29 mouse cellular contexts compared by ENCODE assay signal in genomic region chr13:49760675-49761074, GRCm38 (mm10). TPM values are rescaled to one million over a fixed set of nuclear protein-coding genes. Genes with fewer than 3 reads are reported as not detected.
DNase-seq lines count a peak whose midpoint lies in the region; ATAC-seq and TF ChIP-seq lines count a peak whose summit lies in the region.
"Had no signal": no experiment of that assay in that cellular context is flagged by ENCODE, and none has a peak within 500 bp of the region (broad histone marks: within the 10 kb centered on the region; RNA-seq: fewer than 3 reads in every experiment).

No protein-coding gene starts in this region.

- no peaks in the 10 kb centered on the region for H3K27me3 ChIP-seq in MEL (ENCODE audit: control insufficient read depth in 1 of 2, insufficient read depth in 2 of 2, low read length in 2 of 2)
- H3K27me3 ChIP-seq in intestine, embryonic 15.5 days (replicated peaks), result no peaks in the 10 kb centered on the region
- H3K27me3 ChIP-seq: CH12.LX, Patski had no signal

- H3K79me2 ChIP-seq in MEL (ENCODE audit: control insufficient read depth, insufficient read depth, low read length, poor library complexity), result no peaks in the 10 kb centered on the region

- no peak overlapping the region for H3K9ac ChIP-seq in MEL (ENCODE audit: control insufficient read depth, low read depth, low read length, poor library complexity, severe bottlenecking)
- H3K9ac ChIP-seq in intestine, embryonic 15.5 days, result no peak overlapping the region

- TF ChIP-seq EP300 in MEL (IDR thresholded peaks at IDR 0.05; ENCODE audit: low read depth in 1 of 2, low read length in 2 of 2), result peak in 1 of 2 experiments; percentile 36; a peak in 1 of 4 replicates

- peak overlapping the region; percentile 49 for H3K27ac ChIP-seq in MEL (ENCODE audit: control insufficient read depth, low read depth, low read length)
- H3K27ac ChIP-seq in intestine, embryonic 15.5 days, result no peak overlapping the region

- TF ChIP-seq CTCF in MEL (IDR thresholded peaks at IDR 0.05 in 2 of 3, conservative IDR thresholded peaks at IDR 0.05 in 1 of 3; ENCODE audit: control insufficient read depth in 1 of 3, insufficient read depth in 1 of 3, low read depth in 2 of 3, low read length in 3 of 3, poor library complexity in 1 of 3, severe bottlenecking in 1 of 3), result no peak

- no peak for TF ChIP-seq RAD21 in MEL (IDR thresholded peaks at IDR 0.05; ENCODE audit: low read depth, low read length)

- TF ChIP-seq POLR2A in MEL (IDR thresholded peaks at IDR 0.05; ENCODE audit: control insufficient read depth in 1 of 2, insufficient read depth in 1 of 2, low read depth in 1 of 2, low read length in 2 of 2, poor library complexity in 1 of 2), result no peak

- no peak overlapping the region for H3K4me3 ChIP-seq in MEL (ENCODE audit: control insufficient read depth in 1 of 2, insufficient read depth in 1 of 2, low read depth in 2 of 2, low read length in 2 of 2)
- no peak overlapping the region for H3K4me3 ChIP-seq in intestine, embryonic 15.5 days (replicated peaks)

- peaks cover 0 to 5% of the 10 kb centered on the region in 2 experiments; a peak in 2 of 4 replicates for H3K36me3 ChIP-seq in MEL (ENCODE audit: control insufficient read depth in 1 of 2, insufficient read depth in 2 of 2, low read length in 2 of 2)
- H3K36me3 ChIP-seq in intestine, embryonic 15.5 days, result no peaks in the 10 kb centered on the region
- H3K36me3 ChIP-seq: G1E had no signal

- peaks cover 2 to 12% of the 10 kb centered on the region in 2 experiments for H3K4me1 ChIP-seq in MEL (ENCODE audit: control insufficient read depth in 1 of 2, insufficient read depth in 2 of 2, low read length in 2 of 2)
- no peaks in the 10 kb centered on the region for H3K4me1 ChIP-seq in intestine, embryonic 15.5 days (replicated peaks)

- peak; percentile 56 for DNase-seq in MEL (ENCODE audit: low read depth, low spot score)
- peak; percentile 48 for DNase-seq in MEL-GATA-1-ER (ENCODE audit: extremely low read depth, low read depth)
- DNase-seq in layer of hippocampus, adult 11-12 months (ENCODE audit: low spot score), result no peak
- no peak for DNase-seq in Muller cell, postnatal 12 days (ENCODE audit: inconsistent ontology term)
- DNase-seq: adrenal gland, adult 2 months; adrenal gland, adult 8-10 months; adrenal gland, postnatal 10 days; adrenal gland, postnatal 14 days; adrenal gland, postnatal 25 days; adrenal gland, postnatal 36 days; B cell, adult 2 months; cerebellum, adult 11 months; cerebellum, adult 11-12 months; cerebellum, adult 18-20 months; cerebellum, adult 2 months; cerebellum, adult 8-10 months; cerebellum, adult 9-10 months had no signal

- 58% methylated on average over 1 of the region's 1 CpGs for WGBS in intestine, embryonic 15.5 days

- ATAC-seq in megakaryocyte progenitor cell, adult 5-6 weeks (replicated peaks; ENCODE audit: poor library complexity), result 0 out of 2 replicates have a peak, but pooled peaks have one; percentile 17
- ATAC-seq in intestine, embryonic 15.5 days, result no peak
- ATAC-seq: activated CD4-positive, CD25-positive, alpha-beta regulatory T cell, adult 4 months; CD4-positive, CD25-positive, alpha-beta regulatory T cell, adult 4 months; Patski had no signal

- H3K4me2 ChIP-seq in intestine, embryonic 15.5 days (replicated peaks), result no peak overlapping the region

- no peaks in the 10 kb centered on the region for H3K9me3 ChIP-seq in MEL (replicated peaks; ENCODE audit: insufficient read depth, low read length)
- H3K9me3 ChIP-seq in intestine, embryonic 15.5 days, result no peaks in the 10 kb centered on the region
- H3K9me3 ChIP-seq: G1E had no signal

TF ChIP-seq in MEL, 35 proteins besides CTCF, POLR2A, EP300 and RAD21:
- TF ChIP-seq ETS1 (IDR thresholded peaks at IDR 0.05; ENCODE audit: low read depth, low read length) (0 out of 2 replicates have a peak, but pooled peaks have one; percentile 24), HCFC1 (IDR thresholded peaks at IDR 0.05; ENCODE audit: low read depth, low read length) (no peak), MXI1 (IDR thresholded peaks at IDR 0.05; ENCODE audit: low read depth, low read length) (0 out of 2 replicates have a peak, but pooled peaks have one; percentile 23), GABPA (IDR thresholded peaks at IDR 0.05; ENCODE audit: low read depth, low read length) (no peak), GATA1 (IDR thresholded peaks at IDR 0.05; ENCODE audit: low read depth, low read length) (peak; percentile 60), SIN3A (IDR thresholded peaks at IDR 0.05; ENCODE audit: low read length) (peak; percentile 36; the same call in 1 of the 2 replicates), TAL1 (IDR thresholded peaks at IDR 0.05; ENCODE audit: low read length) (0 out of 2 replicates have a peak, but pooled peaks have one; percentile 20), KAT2A (conservative IDR thresholded peaks at IDR 0.05; ENCODE audit: low read depth, low read length) (no peak), CHD2 (IDR thresholded peaks at IDR 0.05; ENCODE audit: low read length) (no peak), ZC3H11A (IDR thresholded peaks at IDR 0.05; ENCODE audit: low read depth, low read length) (no peak), CHD1 (IDR thresholded peaks at IDR 0.05; ENCODE audit: low read depth, low read length) (no peak), MAZ (IDR thresholded peaks at IDR 0.05; ENCODE audit: low read depth, low read length) (no peak), RCOR1 (IDR thresholded peaks at IDR 0.05; ENCODE audit: low read depth, low read length) (peak; percentile 48; the same call in 1 of the 2 replicates), USF2 (IDR thresholded peaks at IDR 0.05; ENCODE audit: borderline replicate concordance in 1 of 2, insufficient read depth in 1 of 2, low read depth in 1 of 2, low read length in 2 of 2) (no peak), UBTF (IDR thresholded peaks at IDR 0.05; ENCODE audit: borderline replicate concordance, insufficient read depth, low read depth, low read length) (no peak), MEF2A (IDR thresholded peaks at IDR 0.05; ENCODE audit: extremely low read depth, insufficient replicate concordance, low read depth, low read length, poor library complexity, severe bottlenecking) (no peak), ZKSCAN1 (IDR thresholded peaks at IDR 0.05; ENCODE audit: low read depth, low read length) (no peak), MYC (IDR thresholded peaks at IDR 0.05; ENCODE audit: low read depth, low read length) (peak; percentile 35; the same call in 1 of the 2 replicates), ELF1 (IDR thresholded peaks at IDR 0.05; ENCODE audit: low read depth, low read length) (no peak), E2F4 (IDR thresholded peaks at IDR 0.05; ENCODE audit: borderline replicate concordance, low read depth, low read length) (no peak), MYB (IDR thresholded peaks at IDR 0.05; ENCODE audit: low read depth, low read length) (no peak)

RNA-seq across cellular contexts. Expression of gene Gm30302, which starts 38.1 kb away (rescaled TPM):
- not detected in 2 replicates for total RNA-seq in MEL (2012; rRNA removed)
- polyA plus RNA-seq in MEL (2012; ENCODE audit: insufficient read depth in 1 of 2, insufficient read length in 2 of 2, low read depth in 1 of 2, low replicate concordance in 2 of 2, missing spikeins in 1 of 2), result under 1 TPM in 1 of 2 experiments, not detected in 1; 0.19 TPM
- not detected in 2 replicates for total RNA-seq in megakaryocyte progenitor cell, adult 5-6 weeks (2015)
- total RNA-seq in megakaryocyte progenitor cell, adult 5-6 weeks (2017), result not detected in 2 replicates
- not detected in 2 replicates for polyA plus RNA-seq in intestine, embryonic 15.5 days (2015; fragmentation: Nextera tagmentation; extraction: Ambion mirVana)
- total RNA-seq: adrenal gland, adult 18-20 months; adrenal gland, adult 2 months; adrenal gland, adult 8-10 months; adrenal gland, postnatal 14 days; adrenal gland, postnatal 25 days; adrenal gland, postnatal 36 days; adrenal gland, postnatal 4 days; CH12.LX; ES-E14 had no signal
- polyA plus RNA-seq: activated CD4-positive, CD25-positive, alpha-beta regulatory T cell, adult 4 months; adrenal gland, adult 2 months; brain, embryonic 14.5 days; C2C12; CD4-positive, CD25-positive, alpha-beta regulatory T cell, adult 4 months; cerebellum, adult 2 months; G1E; Patski had no signal

Comparison
In these comparisons a context has a peak if more than half of its experiments do, and no peak if none do; other contexts are left out.
1. DNase-seq: peak in MEL (single experiment) and MEL-GATA-1-ER (single experiment); none in layer of hippocampus, adult 11-12 months (single experiment) and Muller cell, postnatal 12 days (single experiment).